ENCODE assay signal across 23 mouse cellular contexts in genomic region chr17:73893822-73894221, GRCm38 (mm10). TPM values are rescaled to one million over a fixed set of nuclear protein-coding genes. Genes with fewer than 3 reads are reported as not detected.
DNase-seq lines count a peak whose midpoint lies in the region; ATAC-seq and TF ChIP-seq lines count a peak whose summit lies in the region.
"Had no signal": no experiment of that assay in that cellular context is flagged by ENCODE, and none has a peak within 500 bp of the region (broad histone marks: within the 10 kb centered on the region; RNA-seq: fewer than 3 reads in every experiment).

No protein-coding gene starts in this region.

- H3K9ac ChIP-seq in liver, postnatal 0 days (replicated peaks) = no peak overlapping the region
- H3K9ac ChIP-seq: forebrain, embryonic 13.5 days; heart, embryonic 12.5 days; kidney, embryonic 15.5 days; midbrain, embryonic 13.5 days; stomach, embryonic 15.5 days had no signal

- no peak for TF ChIP-seq EP300 in liver, postnatal 0 days (IDR thresholded peaks at IDR 0.05; ENCODE audit: low read depth)

- TF ChIP-seq CTCF in liver, postnatal 0 days (IDR thresholded peaks at IDR 0.05; ENCODE audit: low read depth) = no peak

- no peaks in the 10 kb centered on the region; the same call in 1 of the 2 replicates for H3K36me3 ChIP-seq in liver, postnatal 0 days (replicated peaks; ENCODE audit: insufficient read depth, low read length)
- H3K36me3 ChIP-seq: heart, embryonic 12.5 days; kidney, embryonic 15.5 days; midbrain, embryonic 13.5 days; stomach, embryonic 15.5 days had no signal

- no peaks in the 10 kb centered on the region for H3K9me3 ChIP-seq in liver, postnatal 0 days (ENCODE audit: low read length)
- H3K9me3 ChIP-seq: forebrain, embryonic 13.5 days; heart, embryonic 12.5 days; kidney, embryonic 15.5 days; midbrain, embryonic 13.5 days; stomach, embryonic 15.5 days had no signal

- no peaks in the 10 kb centered on the region for H3K27me3 ChIP-seq in liver, postnatal 0 days (ENCODE audit: insufficient read depth, low read length)
- H3K27me3 ChIP-seq: forebrain, embryonic 13.5 days; heart, embryonic 12.5 days; kidney, embryonic 15.5 days; midbrain, embryonic 13.5 days; Patski; stomach, embryonic 15.5 days had no signal

- no peak overlapping the region for H3K4me2 ChIP-seq in liver, postnatal 0 days (ENCODE audit: low read depth, low read length)
- H3K4me2 ChIP-seq: forebrain, embryonic 13.5 days; heart, embryonic 12.5 days; kidney, embryonic 15.5 days; midbrain, embryonic 13.5 days; stomach, embryonic 15.5 days had no signal

- H3K4me3 ChIP-seq in liver, postnatal 0 days (ENCODE audit: low read depth, low read length) = no peak overlapping the region
- H3K4me3 ChIP-seq: forebrain, embryonic 13.5 days; heart, embryonic 12.5 days; kidney, embryonic 15.5 days; midbrain, embryonic 13.5 days; stomach, embryonic 15.5 days had no signal

- H3K27ac ChIP-seq in liver, postnatal 0 days (ENCODE audit: low read depth) = no peak overlapping the region
- H3K27ac ChIP-seq: forebrain, embryonic 13.5 days; hindbrain, postnatal 0 days; kidney, embryonic 15.5 days; macrophage; midbrain, embryonic 13.5 days; stomach, embryonic 15.5 days had no signal

- WGBS in liver, postnatal 0 days (ENCODE audit: insufficient replicate concordance) = 45% methylated on average over 4 of the region's 4 CpGs

- H3K4me1 ChIP-seq in liver, postnatal 0 days (ENCODE audit: insufficient read depth) = no peaks in the 10 kb centered on the region
- H3K4me1 ChIP-seq: forebrain, embryonic 13.5 days; kidney, embryonic 15.5 days; midbrain, embryonic 13.5 days; stomach, embryonic 15.5 days had no signal

- no peak for DNase-seq in frontal cortex, postnatal 14 days (ENCODE audit: low spot score in 2 of 2)
- DNase-seq in liver, postnatal 0 days = no peak
- DNase-seq in liver = no peak
- no peak for DNase-seq in thymus, postnatal 25 days
- no peak for DNase-seq in kidney, postnatal 25 days
- no peak for DNase-seq in cerebellum, postnatal 25 days
- DNase-seq: adrenal gland, adult 8-10 months; cerebellum, adult 9-11 months; heart, postnatal 4 days; kidney, adult 11 months; layer of hippocampus, adult 9-11 months; thymus, postnatal 36 days had no signal

- ATAC-seq in frontal cortex, adult (ENCODE audit: low TSS enrichment) = 0 out of 2 replicates have a peak, but pooled peaks have one; percentile 41
- ATAC-seq in liver, postnatal 0 days = peak; percentile 60; the same call in 1 of the 2 replicates
- peak; percentile 71 to 82 for ATAC-seq in hematopoietic stem cell, adult 5-6 weeks (replicated peaks in 1 of 2; ENCODE audit: insufficient read depth in 1 of 2, low FRiP score in 2 of 2, low TSS enrichment in 1 of 2, low read depth in 1 of 2, poor library complexity in 2 of 2, severe bottlenecking in 2 of 2)
- ATAC-seq: forebrain, embryonic 13.5 days; hindbrain, postnatal 0 days; lung, postnatal 0 days; midbrain, embryonic 13.5 days; Patski had no signal

RNA-seq across cellular contexts. Expression of gene Xdh, which starts 56.2 kb away (rescaled TPM):
- polyA plus RNA-seq in liver, postnatal 0 days (2015; fragmentation: Nextera tagmentation; extraction: Ambion mirVana) = 5.8 and 7.0 TPM in 2 replicates
- total RNA-seq in hematopoietic stem cell, adult 5-6 weeks (2017) = 7.8 and 17.8 TPM in 2 replicates
